Mouse (Mus musculus) pancreas, adult 10 weeks (tissue): Measurements from ENCODE around the gene Fgd3. TPM values are rescaled to one million over a fixed set of nuclear protein-coding genes. Genes with fewer than 3 reads are reported as not detected.

Source experiments
- polyA plus RNA-seq: library from polyadenylated mRNA; stranded (reverse); fragments of 350-450 nt; fragmentation: Illumina TruSeq; extraction: RNeasy Lipid Tissue Mini Kit (QIAGEN cat#74804); gene quantifications from one replicate; pipeline ENCODE4 v1.2.3, GENCODE M21; 2015; ENCODE audit warnings: low read depth, low replicate concordance; ENCODE audit not compliant: insufficient read depth

Gene Fgd3
- polyA plus RNA-seq, result 0.61 TPM

DNA sequence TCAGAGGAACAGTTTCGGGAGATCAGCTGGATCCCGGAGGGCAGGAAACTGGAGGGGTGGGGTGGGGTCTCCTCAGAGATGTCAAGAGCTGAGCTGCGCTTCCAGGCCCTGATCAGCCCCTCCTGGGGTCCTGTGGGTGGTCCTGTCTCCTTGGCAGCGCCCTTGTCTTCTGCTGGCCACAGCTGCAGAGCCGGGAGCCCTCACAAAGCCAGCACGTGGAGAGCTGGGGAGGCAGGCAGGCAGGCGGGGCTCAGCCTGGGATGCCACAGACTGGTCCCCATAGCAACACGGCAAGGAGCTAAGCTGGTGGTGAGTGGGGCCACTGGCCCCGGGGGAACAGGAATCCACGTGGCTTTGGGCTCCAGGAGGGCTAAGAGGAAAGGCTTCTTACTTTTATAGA, at the start of gene Fgd3:
Fgd3 (minus strand) TSS at position 272 of the 400 bp plus-strand sequence.

DNA sequence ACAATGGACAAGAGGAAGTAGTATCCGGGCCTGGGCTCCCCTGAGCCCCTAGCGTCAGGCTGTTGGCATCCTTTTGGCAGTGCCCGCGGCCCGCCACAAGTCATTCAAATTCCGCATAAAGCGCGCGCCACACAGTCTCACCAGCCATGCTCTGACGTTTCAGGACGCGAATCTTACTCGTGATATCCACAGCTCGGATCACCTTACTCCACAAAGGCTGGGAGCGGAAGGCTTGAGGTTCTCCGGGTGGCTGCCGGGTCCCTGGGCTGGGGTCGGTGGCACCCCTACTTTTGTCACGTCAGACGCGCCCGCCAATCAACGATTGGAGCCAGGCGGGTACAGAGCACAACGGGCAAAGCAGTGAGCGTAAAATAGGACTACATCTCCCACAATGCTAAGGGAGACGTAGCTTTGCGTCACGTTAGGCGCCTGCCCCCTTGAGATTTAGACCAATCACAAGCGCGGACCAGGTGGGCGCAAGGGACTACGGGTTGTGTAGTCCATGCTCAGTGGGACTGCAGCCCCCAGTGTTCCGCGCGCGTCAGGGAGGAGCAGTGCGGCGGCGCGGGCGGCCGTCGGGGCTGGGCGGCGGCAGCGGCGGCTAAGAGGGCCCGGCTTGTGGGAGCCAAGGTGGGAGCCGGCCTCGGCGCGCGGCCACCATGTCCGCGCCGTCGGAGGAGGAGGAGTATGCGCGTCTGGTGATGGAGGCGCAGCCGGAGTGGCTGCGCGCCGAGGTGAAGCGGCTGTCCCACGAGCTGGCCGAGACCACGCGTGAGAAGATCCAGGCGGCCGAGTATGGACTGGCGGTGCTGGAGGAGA, 21.1 kb upstream of the Fgd3 start, which contains the start of gene Bicd2:
Bicd2 (plus strand) TSS at position 574 of the 819 bp plus-strand sequence.

DNA sequence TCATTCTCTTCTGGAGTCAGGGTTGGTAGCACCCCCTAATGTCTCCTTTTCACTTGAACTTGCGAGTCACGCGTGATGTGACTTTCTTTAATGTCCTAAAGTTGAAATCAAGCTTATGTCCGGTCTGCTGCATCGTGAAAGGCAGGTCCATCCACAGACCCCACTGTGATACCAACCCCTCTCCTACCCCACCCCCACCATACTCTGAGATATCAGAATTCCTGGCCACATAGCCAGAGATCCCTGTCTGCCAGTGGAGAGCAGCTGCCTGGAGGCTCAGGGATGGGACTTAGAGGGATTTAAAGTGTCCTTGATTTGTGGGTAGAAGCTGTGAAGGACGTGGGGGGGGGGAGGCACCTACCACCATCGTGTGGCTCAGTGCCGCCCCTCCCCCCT, 71.6 kb downstream of the Fgd3 start, which contains the start of gene Susd3:
Susd3 (minus strand) TSS at position 240 of the 396 bp plus-strand sequence.

DNA sequence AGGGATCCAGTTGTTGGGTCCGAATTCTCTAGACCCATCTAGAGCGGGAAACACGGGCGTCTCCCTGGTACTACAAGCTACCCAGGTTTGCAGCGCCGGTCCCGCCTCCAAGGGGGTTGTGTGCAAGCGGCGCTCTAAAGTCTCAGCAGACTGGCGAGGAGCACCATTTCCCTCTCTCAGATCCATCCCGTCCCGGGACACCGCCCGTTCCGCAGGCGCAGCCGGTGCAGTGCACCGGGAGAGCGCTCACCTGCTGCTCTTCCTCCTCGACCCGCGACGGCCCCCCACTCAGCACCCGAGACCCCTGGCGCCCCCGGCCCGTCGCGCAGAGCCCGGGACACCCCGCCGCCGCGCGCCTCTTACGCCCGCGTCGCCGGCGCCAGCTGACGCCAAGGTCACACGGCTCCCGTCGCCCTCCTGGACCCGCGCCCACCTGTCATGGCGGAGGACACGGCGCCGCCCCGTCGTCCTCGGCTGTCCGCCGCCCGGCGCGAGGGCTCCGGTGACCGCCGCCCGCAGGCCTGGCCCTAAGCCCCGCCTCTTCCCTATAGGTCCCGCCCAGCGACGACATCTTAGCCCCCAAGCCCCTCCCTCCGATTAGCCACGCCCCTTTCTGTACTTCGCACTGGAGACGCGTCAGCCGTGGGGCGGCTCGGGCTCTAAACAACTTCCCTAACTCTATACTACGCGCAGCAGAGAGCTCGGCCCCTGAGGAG, 104.4 kb downstream of the Fgd3 start, which contains the start of gene Card19:
Card19 (minus strand) TSS at position 534 of the 716 bp plus-strand sequence.

Other genes with a start within 250 kb of the Fgd3 start
- 3.7 TPM for gene Wnk2, start 172.3 kb downstream of the Fgd3 start, polyA plus RNA-seq
- gene Ninj1, start 132.8 kb downstream of the Fgd3 start, polyA plus RNA-seq, result 19.4 TPM
- gene Card19, start 104.3 kb downstream of the Fgd3 start, polyA plus RNA-seq, result 18.2 TPM
- gene Susd3, start 71.6 kb downstream of the Fgd3 start, polyA plus RNA-seq, result 0.87 TPM
- gene Bicd2, start 21.3 kb upstream of the Fgd3 start, polyA plus RNA-seq, result 7.6 TPM
- 3.1 TPM for gene Ippk, start 100.9 kb upstream of the Fgd3 start, polyA plus RNA-seq
- not detected for gene Tes3-ps, start 173.0 kb upstream of the Fgd3 start, polyA plus RNA-seq
- gene Ecm2, start 184.5 kb upstream of the Fgd3 start, polyA plus RNA-seq, result 4.7 TPM
- 5.0 TPM for gene Aspn, start 224.1 kb upstream of the Fgd3 start, polyA plus RNA-seq